Mouse (Mus musculus) kidney, postnatal 0 days (tissue): Measurements from ENCODE around the gene Hoxc9. TPM values are rescaled to one million over a fixed set of nuclear protein-coding genes. Genes with fewer than 3 reads are reported as not detected.

ENCODE experiments used
- ATAC-seq: fragments of 200-750 bp; cut with Nextera tagmentation; replicated peaks from 2 replicates; pipeline ENCODE4 v1.8.0; 2017; ENCODE audit warnings: low read depth, moderate number of reproducible peaks, moderate TSS enrichment, moderate library complexity; ENCODE audit not compliant: low FRiP score
- DNase-seq: peaks from one replicate; pipeline ENCODE4 v3.0.0-alpha.2; 2016; ENCODE audit warnings: low spot score
- H3K27ac ChIP-seq: fragments of 300-500 bp; sonication (generic); 2 replicates; pipeline ENCODE4 v1.5.1; 2014; ENCODE audit warnings: mild to moderate bottlenecking
- H3K27me3 ChIP-seq: fragments of 300-500 bp; sonication (generic); 2 replicates; pipeline ENCODE4 v1.6.1; 2014; ENCODE audit warnings: low read length, mixed read lengths; ENCODE audit not compliant: insufficient read depth
- H3K36me3 ChIP-seq: fragments of 300-500 bp; sonication (generic); 2 replicates; pipeline ENCODE4 v1.6.1; 2014; ENCODE audit warnings: low read length, mixed read lengths; ENCODE audit not compliant: insufficient read depth
- H3K4me1 ChIP-seq: fragments of 300-500 bp; sonication (generic); replicated peaks from 2 replicates; pipeline ENCODE4 v1.6.1; 2014; ENCODE audit warnings: antibody characterized with exemption, low read length, mixed read lengths; ENCODE audit not compliant: insufficient read depth
- H3K4me2 ChIP-seq: fragments of 300-500 bp; sonication (generic); 2 replicates; pipeline ENCODE4 v1.6.1; 2014; ENCODE audit warnings: mild to moderate bottlenecking, low read length, moderate library complexity, mixed read lengths
- H3K4me3 ChIP-seq: fragments of 300-500 bp; sonication (generic); replicated peaks from 2 replicates; pipeline ENCODE4 v1.5.1; 2014; ENCODE audit warnings: low read depth, low read length
- H3K9ac ChIP-seq: fragments of 300-500 bp; sonication (generic); 2 replicates; pipeline ENCODE4 v1.6.1; 2014; ENCODE audit warnings: low read depth, low read length
- H3K9me3 ChIP-seq: fragments of 300-500 bp; sonication (generic); replicated peaks from 2 replicates; pipeline ENCODE4 v1.6.1; 2016; ENCODE audit warnings: low read length, inconsistent platforms, mixed read lengths
- CTCF ChIP-seq: IDR thresholded peaks from 2 replicates; pipeline ENCODE4 v1.5.1; 2016; ENCODE audit warnings: antibody characterized with exemption, low read depth, mild to moderate bottlenecking, moderate library complexity
- WGBS: fragments of 180-500 bp; shearing (Covaris S2); extraction: QIAGEN DNeasy Blood & Tissue Kit; methylation state at CpG from one replicate; pipeline ENCODE4 v1.1.7; 2014; 5-methylcytosine and 5-hydroxymethylcytosine counted together
- polyA plus RNA-seq: library from polyadenylated mRNA; unstranded; fragments of >200 nt; fragmentation: Nextera tagmentation; extraction: Ambion mirVana; gene quantifications from 2 replicates; pipeline ENCODE4 v1.2.1, GENCODE M21; 2015

The Hoxc9 gene
- polyA plus RNA-seq, 1 experiment from 2014 or later, result 12.4 TPM

- Histone ChIP-seq H3K4me3 (no peak overlapping the region), H3K9me3 (no peaks in the 10 kb centered on the region), H3K4me2 (peak overlapping the region; percentile 53), H3K27me3 (no peaks in the 10 kb centered on the region; the same call in 1 of the 2 replicates), H3K4me1 (peaks cover 33% of the 10 kb centered on the region), H3K9ac (peak overlapping the region; percentile 52), H3K36me3 (no peaks in the 10 kb centered on the region), H3K27ac (peak overlapping the region; percentile 89)
- 12% methylated on average over 1 of the region's 1 CpGs for WGBS
- no peak for TF ChIP-seq CTCF
- DNase-seq (peak; percentile 68), ATAC-seq (no peak)
Measured at GRCm38 (mm10) chr15:103006326-103006725, 30.1 kb downstream of the Hoxc9 start.

- H3K27ac ChIP-seq, result peak overlapping the region; percentile 65
- no peaks in the 10 kb centered on the region for H3K36me3 ChIP-seq
- 3% methylated on average over 27 of the region's 27 CpGs for WGBS
- peak overlapping the region; percentile 49 for H3K4me2 ChIP-seq
- H3K4me3 ChIP-seq, result peak overlapping the region; percentile 13
- H3K9ac ChIP-seq, result peak overlapping the region; percentile 62
- ATAC-seq (no peak), DNase-seq (peak; percentile 93)
- H3K9me3 ChIP-seq, result no peaks in the 10 kb centered on the region
- H3K27me3 ChIP-seq, result no peaks in the 10 kb centered on the region; the same call in 1 of the 2 replicates
- peaks cover 16% of the 10 kb centered on the region for H3K4me1 ChIP-seq
- TF ChIP-seq CTCF, result no peak
Measured at GRCm38 (mm10) chr15:103009265-103010111, 33.2 kb downstream of the Hoxc9 start.

GRCm38 (mm10) chr15:103010112-103010846 lies 34.0 kb downstream of the Hoxc9 start:
- H3K4me3 ChIP-seq, result peak overlapping the region; percentile 13
- H3K9me3 ChIP-seq, result no peaks in the 10 kb centered on the region
- WGBS, result 6% methylated on average over 31 of the region's 31 CpGs
- ATAC-seq, result no peak
- peaks cover 5% of the 10 kb centered on the region; the same call in 1 of the 2 replicates for H3K27me3 ChIP-seq
- no peak for TF ChIP-seq CTCF
- H3K4me1 ChIP-seq, result peaks cover 24% of the 10 kb centered on the region
- peak overlapping the region; percentile 49 for H3K4me2 ChIP-seq
- H3K27ac ChIP-seq, result peak overlapping the region; percentile 65
- no peak for DNase-seq
- 0 out of 2 replicates have a peak, but pooled peaks cover 2% of the 10 kb centered on the region for H3K36me3 ChIP-seq
- H3K9ac ChIP-seq, result peak overlapping the region; percentile 62

GRCm38 (mm10) chr15:103010847-103011555 lies 34.8 kb downstream of the Hoxc9 start:
- DNase-seq (no peak), ATAC-seq (no peak)
- 15% methylated on average over 28 of the region's 28 CpGs for WGBS
- Histone ChIP-seq H3K4me3 (no peak overlapping the region), H3K4me1 (peaks cover 30% of the 10 kb centered on the region), H3K27ac (peak overlapping the region; percentile 65), H3K27me3 (peaks cover 5% of the 10 kb centered on the region; the same call in 1 of the 2 replicates), H3K9me3 (no peaks in the 10 kb centered on the region), H3K9ac (peak overlapping the region; percentile 62; the same call in 1 of the 2 replicates), H3K4me2 (peak overlapping the region; percentile 49), H3K36me3 (0 out of 2 replicates have a peak, but pooled peaks cover 2% of the 10 kb centered on the region)
- TF ChIP-seq CTCF, result no peak

- TF ChIP-seq CTCF, result no peak
- Histone ChIP-seq H3K9ac (peak overlapping the region; percentile 48; the same call in 1 of the 2 replicates), H3K4me3 (0 out of 2 replicates have a peak overlapping the region, but pooled peaks have one; percentile 10), H3K4me2 (peak overlapping the region; percentile 37), H3K36me3 (0 out of 2 replicates have a peak, but pooled peaks cover 2% of the 10 kb centered on the region), H3K27me3 (peaks cover 5% of the 10 kb centered on the region; the same call in 1 of the 2 replicates), H3K9me3 (no peaks in the 10 kb centered on the region), H3K4me1 (peaks cover 35% of the 10 kb centered on the region), H3K27ac (peak overlapping the region; percentile 69)
- ATAC-seq, result no peak
- 30% methylated on average over 26 of the region's 26 CpGs for WGBS
- no peak for DNase-seq
Measured at GRCm38 (mm10) chr15:103011928-103012486, 35.8 kb downstream of the Hoxc9 start.
